Mouse (Mus musculus): Measurements from ENCODE around the gene Mex3d.
A peak's percentile ranks its signal among the peaks of the same experiment; 100 is the strongest.
"Not testable (repeated sequence)": the region's sequence is repeated elsewhere in the genome, so short reads cannot be mapped to it uniquely, and the experiment has no call there.

The Mex3d gene

GRCm38 (mm10) chr10:80352727-80353126, 34.7 kb downstream of the Mex3d start:
- DNase-seq, result no peak

GRCm38 (mm10) chr10:80351896-80352295, 35.6 kb downstream of the Mex3d start:
- peak; percentile 74 to 83 for DNase-seq

- peak; percentile 73 to 92 for DNase-seq
Measured at GRCm38 (mm10) chr10:80350292-80350691, 37.2 kb downstream of the Mex3d start.

- no peak for DNase-seq
Measured at GRCm38 (mm10) chr10:80348981-80349380, 38.5 kb downstream of the Mex3d start.

- DNase-seq, result no peak
Measured at GRCm38 (mm10) chr10:80348244-80348781, 39.1 kb downstream of the Mex3d start, which contains the start of gene Adamtsl5. Gene Adamtsl5 (minus strand): TSS chr10:80348412.

GRCm38 (mm10) chr10:80347514-80347967, 39.9 kb downstream of the Mex3d start:
- DNase-seq, result no peak

- DNase-seq, result not testable (repeated sequence)
Measured at GRCm38 (mm10) chr10:80345929-80346328, 41.5 kb downstream of the Mex3d start.

GRCm38 (mm10) chr10:80345122-80345521, 42.3 kb downstream of the Mex3d start:
- DNase-seq, result no peak

- DNase-seq, result peak in 1 of 2 experiments; percentile 60
Measured at GRCm38 (mm10) chr10:80344131-80344661, 43.3 kb downstream of the Mex3d start.

GRCm38 (mm10) chr10:80343425-80343895, 44.0 kb downstream of the Mex3d start:
- DNase-seq, result no peak

- DNase-seq, result no peak
Measured at GRCm38 (mm10) chr10:80342749-80343424, 44.6 kb downstream of the Mex3d start.

- DNase-seq, result no peak
Measured at GRCm38 (mm10) chr10:80342305-80342748, 45.1 kb downstream of the Mex3d start.

- DNase-seq, result no peak
Measured at GRCm38 (mm10) chr10:80341491-80342304, 45.8 kb downstream of the Mex3d start.

GRCm38 (mm10) chr10:80341026-80341425, 46.4 kb downstream of the Mex3d start:
- no peak for DNase-seq

- peak; percentile 64 to 89 for DNase-seq
Measured at GRCm38 (mm10) chr10:80339941-80340750, 47.3 kb downstream of the Mex3d start.

- no peak for DNase-seq
Measured at GRCm38 (mm10) chr10:80336263-80336662, 51.2 kb downstream of the Mex3d start.

GRCm38 (mm10) chr10:80332525-80332989, 54.9 kb downstream of the Mex3d start:
- DNase-seq, result no peak

- DNase-seq, result peak in 1 of 2 experiments; percentile 5
Measured at GRCm38 (mm10) chr10:80331636-80332524, 55.6 kb downstream of the Mex3d start.

- DNase-seq, result no peak
Measured at GRCm38 (mm10) chr10:80330888-80331287, 56.6 kb downstream of the Mex3d start.
